Mouse (Mus musculus) intestine, postnatal 0 days (tissue): Measurements from ENCODE around the gene Cmya5. TPM values are rescaled to one million over a fixed set of nuclear protein-coding genes. Genes with fewer than 3 reads are reported as not detected.
"Not testable (repeated sequence)": the region's sequence is repeated elsewhere in the genome, so short reads cannot be mapped to it uniquely, and the experiment has no call there.

ENCODE experiments used
- ATAC-seq: fragments of 200-750 bp; cut with Nextera tagmentation; 2 replicates; pipeline ENCODE4 v1.8.0; 2017; ENCODE audit warnings: mild to moderate bottlenecking, moderate TSS enrichment, moderate library complexity
- H3K27ac ChIP-seq: fragments of 300-500 bp; sonication (generic); 2 replicates; pipeline ENCODE4 v1.5.1; 2014; ENCODE audit warnings: mild to moderate bottlenecking, low read depth, low read length, moderate library complexity
- H3K27me3 ChIP-seq: fragments of 300-500 bp; sonication (generic); replicated peaks from 2 replicates; pipeline ENCODE4 v1.6.1; 2014; ENCODE audit warnings: low read length, mixed read lengths; ENCODE audit not compliant: control insufficient read depth, insufficient read depth
- H3K36me3 ChIP-seq: fragments of 300-500 bp; sonication (generic); 2 replicates; pipeline ENCODE4 v1.6.1; 2014; ENCODE audit warnings: mild to moderate bottlenecking, moderate library complexity; ENCODE audit not compliant: control insufficient read depth, insufficient read depth
- H3K4me1 ChIP-seq: fragments of 300-500 bp; sonication (generic); replicated peaks from 2 replicates; pipeline ENCODE4 v1.6.1; 2014; ENCODE audit warnings: antibody characterized with exemption, low read length, mixed read lengths; ENCODE audit not compliant: control insufficient read depth, insufficient read depth
- H3K4me2 ChIP-seq: fragments of 300-500 bp; sonication (generic); replicated peaks from 2 replicates; pipeline ENCODE4 v1.6.1; 2014; ENCODE audit warnings: low read depth, mild to moderate bottlenecking, moderate library complexity
- H3K4me3 ChIP-seq: fragments of 300-500 bp; sonication (generic); 2 replicates; pipeline ENCODE4 v1.5.1; 2014; ENCODE audit warnings: low read depth, low read length
- H3K9ac ChIP-seq: fragments of 300-500 bp; sonication (generic); 2 replicates; pipeline ENCODE4 v1.6.1; 2014; ENCODE audit warnings: mild to moderate bottlenecking, low read depth, low read length
- H3K9me3 ChIP-seq: fragments of 300-500 bp; sonication (generic); 2 replicates; pipeline ENCODE4 v1.6.1; 2016; ENCODE audit warnings: mixed run types; ENCODE audit not compliant: control insufficient read depth
- CTCF ChIP-seq: sonication (generic); IDR thresholded peaks from 2 replicates; pipeline ENCODE4 v1.5.1; 2016; ENCODE audit warnings: low read depth, mild to moderate bottlenecking, control low read depth, antibody characterized with exemption, moderate library complexity
- WGBS: fragments of 180-500 bp; shearing (Covaris S2); extraction: QIAGEN DNeasy Blood & Tissue Kit; methylation state at CpG from one replicate; pipeline ENCODE4 v1.1.7; 2014; 5-methylcytosine and 5-hydroxymethylcytosine counted together
- polyA plus RNA-seq: library from polyadenylated mRNA; unstranded; fragments of >200 nt; fragmentation: Nextera tagmentation; extraction: Ambion mirVana; gene quantifications from 2 replicates; pipeline ENCODE4 v1.2.1, GENCODE M21; 2015

Gene Cmya5
- polyA plus RNA-seq, 1 experiment from 2014 or later, result 0.04 TPM

- H3K36me3 ChIP-seq, result no peaks in the 10 kb centered on the region
- H3K4me3 ChIP-seq, result no peak overlapping the region
- H3K4me2 ChIP-seq, result no peak overlapping the region
- no peaks in the 10 kb centered on the region for H3K4me1 ChIP-seq
- WGBS, result 88% methylated on average over 9 of the region's 9 CpGs
- H3K27ac ChIP-seq, result no peak overlapping the region
- no peaks in the 10 kb centered on the region for H3K9me3 ChIP-seq
- TF ChIP-seq CTCF, result no peak
- ATAC-seq, result no peak
- no peaks in the 10 kb centered on the region for H3K27me3 ChIP-seq
- no peak overlapping the region for H3K9ac ChIP-seq
These were observed 53.3 kb downstream of the Cmya5 start for GRCm38 (mm10) chr13:93091176-93091575.

- no peak overlapping the region for H3K9ac ChIP-seq
- no peaks in the 10 kb centered on the region for H3K9me3 ChIP-seq
- no peak for TF ChIP-seq CTCF
- WGBS, result 83% methylated on average over 5 of the region's 5 CpGs
- H3K27ac ChIP-seq, result no peak overlapping the region
- ATAC-seq, result no peak
- H3K27me3 ChIP-seq, result no peaks in the 10 kb centered on the region
- H3K4me1 ChIP-seq, result no peaks in the 10 kb centered on the region
- no peaks in the 10 kb centered on the region for H3K36me3 ChIP-seq
- H3K4me3 ChIP-seq, result no peak overlapping the region
- H3K4me2 ChIP-seq, result no peak overlapping the region
These were observed 55.0 kb downstream of the Cmya5 start for GRCm38 (mm10) chr13:93089481-93089880.

GRCm38 (mm10) chr13:93085711-93086110, 58.8 kb downstream of the Cmya5 start:
- TF ChIP-seq CTCF, result no peak
- no peaks in the 10 kb centered on the region for H3K4me1 ChIP-seq
- H3K9ac ChIP-seq, result no peak overlapping the region
- no peak overlapping the region for H3K4me2 ChIP-seq
- no peaks in the 10 kb centered on the region for H3K36me3 ChIP-seq
- ATAC-seq, result no peak
- H3K4me3 ChIP-seq, result no peak overlapping the region
- 91% methylated on average over 4 of the region's 4 CpGs for WGBS
- no peaks in the 10 kb centered on the region for H3K9me3 ChIP-seq
- H3K27me3 ChIP-seq, result no peaks in the 10 kb centered on the region
- H3K27ac ChIP-seq, result no peak overlapping the region

GRCm38 (mm10) chr13:93082324-93082723, 62.2 kb downstream of the Cmya5 start:
- not testable (repeated sequence) for H3K27me3 ChIP-seq, H3K27ac ChIP-seq, H3K4me3 ChIP-seq, H3K4me2 ChIP-seq, H3K9me3 ChIP-seq, ATAC-seq, H3K9ac ChIP-seq, H3K36me3 ChIP-seq, H3K4me1 ChIP-seq
- 57% methylated on average over 1 of the region's 1 CpGs for WGBS

- TF ChIP-seq CTCF, result no peak
- Histone ChIP-seq H3K27me3 (no peaks in the 10 kb centered on the region), H3K9me3 (0 out of 2 replicates have a peak, but pooled peaks cover 3% of the 10 kb centered on the region), H3K4me3 (no peak overlapping the region), H3K27ac (no peak overlapping the region), H3K9ac (no peak overlapping the region), H3K4me2 (no peak overlapping the region), H3K36me3 (no peaks in the 10 kb centered on the region), H3K4me1 (no peaks in the 10 kb centered on the region)
- WGBS, result 83% methylated on average over 2 of the region's 2 CpGs
- ATAC-seq, result no peak
These were observed 63.7 kb downstream of the Cmya5 start for GRCm38 (mm10) chr13:93080859-93081258.

- no peak for ATAC-seq
- H3K9me3 ChIP-seq, result 0 out of 2 replicates have a peak, but pooled peaks cover 3% of the 10 kb centered on the region
- H3K4me2 ChIP-seq, result no peak overlapping the region
- no peak overlapping the region for H3K9ac ChIP-seq
- no peaks in the 10 kb centered on the region for H3K4me1 ChIP-seq
- no peak overlapping the region for H3K27ac ChIP-seq
- no peak for TF ChIP-seq CTCF
- H3K4me3 ChIP-seq, result no peak overlapping the region
- no peaks in the 10 kb centered on the region for H3K36me3 ChIP-seq
- H3K27me3 ChIP-seq, result no peaks in the 10 kb centered on the region
- WGBS, result 59% methylated on average over 17 of the region's 17 CpGs
These were observed 70.3 kb downstream of the Cmya5 start for GRCm38 (mm10) chr13:93074147-93074641.

- no peaks in the 10 kb centered on the region for H3K4me1 ChIP-seq
- no peak overlapping the region for H3K4me3 ChIP-seq
- WGBS, result 28% methylated on average over 2 of the region's 2 CpGs
- no peak for TF ChIP-seq CTCF
- H3K9ac ChIP-seq, result no peak overlapping the region
- H3K4me2 ChIP-seq, result no peak overlapping the region
- H3K27me3 ChIP-seq, result no peaks in the 10 kb centered on the region
- ATAC-seq, result no peak
- H3K36me3 ChIP-seq, result no peaks in the 10 kb centered on the region
- no peak overlapping the region for H3K27ac ChIP-seq
- H3K9me3 ChIP-seq, result 0 out of 2 replicates have a peak, but pooled peaks cover 3% of the 10 kb centered on the region
These were observed 70.9 kb downstream of the Cmya5 start for GRCm38 (mm10) chr13:93073595-93073994.
